Mouse (Mus musculus): ENCODE measurements around the gene Srpr.

DNA sequence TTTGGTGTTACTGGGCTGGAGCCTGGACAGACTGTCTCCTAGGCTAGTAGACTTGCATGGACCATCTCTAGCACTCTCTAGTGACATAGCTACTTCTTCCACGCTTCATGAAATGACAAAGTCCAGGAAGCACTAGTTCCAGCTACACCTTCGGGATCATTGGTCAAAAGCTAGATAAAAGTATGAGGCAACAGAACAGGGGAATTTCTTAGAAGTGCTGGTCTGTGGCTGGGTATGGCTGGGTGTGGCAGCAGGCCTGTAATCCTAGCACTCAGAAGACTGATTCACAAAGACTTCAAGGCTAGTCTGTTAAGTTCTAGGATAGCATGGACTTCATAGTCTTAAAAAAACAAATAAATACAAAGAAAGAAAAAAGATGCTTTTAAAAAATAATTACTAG, 63.5 kb downstream of the Srpr start:
- TF ChIP-seq POLR2A (IDR thresholded peaks at IDR 0.05; ENCODE audit: low read depth, low read length) = no peak
- TF ChIP-seq CTCF (conservative IDR thresholded peaks at IDR 0.05; ENCODE audit: insufficient read depth, insufficient read length, low read depth, low read length) = no peak
